Mouse (Mus musculus) heart, postnatal 14 days (tissue): Measurements from ENCODE around the gene Tbp. TPM values are rescaled to one million over a fixed set of nuclear protein-coding genes. Genes with fewer than 3 reads are reported as not detected.

Source experiments
- DNase-seq, 2 experiments: peaks; one replicate each; pipeline ENCODE4 v3.0.0; 2021 to 2022
- intact Hi-C: fragments of 180-260 bp; cut with DNase I; formaldehyde crosslinking; loops from one replicate; pipeline ENCODE4 v1.15.1; 2025
- long read RNA-seq, 2 experiments: library from polyadenylated mRNA; stranded (forward); transcript quantifications; one replicate each; pipeline ENCODE4 v2.0.0; 2021
- total RNA-seq, 2 experiments: library from RNA; stranded (reverse); gene quantifications; 2 replicates each; pipeline ENCODE4 v1.2.3; 2021

The Tbp gene
- total RNA-seq: 10 to 100 TPM; 12.3 to 14.5 TPM
- long read RNA-seq, experiment 1, full-length matches to known transcripts: 13 of 14 reads
- long read RNA-seq, experiment 1, partial matches to known transcripts: 0 of 14 reads
- long read RNA-seq, experiment 1, other reads (novel, unspliced or antisense): 1 of 14 reads
- long read RNA-seq, experiment 2, full-length matches to known transcripts: 7 of 8 reads
- long read RNA-seq, experiment 2, partial matches to known transcripts: 1 of 8 reads
- long read RNA-seq, experiment 2, other reads (novel, unspliced or antisense): 0 of 8 reads

GRCm38 (mm10) chr17:15499656-15500394 is at the start of gene Tbp, which contains the start of gene Psmb1:
Gene Tbp, plus strand, starts transcription at chr17:15499888.
Gene Psmb1, minus strand, starts transcription at chr17:15499751.
- DNase-seq: peak; percentile 95 to 98
- intact Hi-C loops: no loop called here

- intact Hi-C loops: no loop called here
Observed at GRCm38 (mm10) chr17:15455203-15455602, 44.5 kb upstream of the Tbp start.

DNA sequence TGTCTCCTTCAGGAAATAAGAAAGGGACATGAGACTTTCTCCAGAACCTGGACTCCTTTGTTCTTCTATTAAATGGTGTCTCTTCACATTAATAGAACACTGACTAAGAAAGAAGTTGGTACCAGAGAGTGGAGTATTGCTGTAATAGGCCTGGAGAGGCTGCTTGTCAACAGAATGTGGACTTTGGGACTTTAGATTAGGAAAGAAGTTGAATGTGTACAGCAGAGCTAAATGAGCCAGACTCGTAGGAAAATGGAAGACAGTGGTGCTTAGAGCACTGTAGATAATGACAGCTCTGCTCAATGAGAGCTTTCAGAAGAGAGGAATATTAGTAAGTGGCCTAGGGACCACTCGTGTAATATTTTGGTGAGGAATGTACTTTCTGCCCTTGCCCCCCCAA is 43.1 kb upstream of the Tbp start:
- no peak for DNase-seq
- intact Hi-C loops: no loop called here

More at GRCm38 (mm10) chr17:15455203-15455602, 44.5 kb upstream of the Tbp start:
- no peak for DNase-seq

DNA sequence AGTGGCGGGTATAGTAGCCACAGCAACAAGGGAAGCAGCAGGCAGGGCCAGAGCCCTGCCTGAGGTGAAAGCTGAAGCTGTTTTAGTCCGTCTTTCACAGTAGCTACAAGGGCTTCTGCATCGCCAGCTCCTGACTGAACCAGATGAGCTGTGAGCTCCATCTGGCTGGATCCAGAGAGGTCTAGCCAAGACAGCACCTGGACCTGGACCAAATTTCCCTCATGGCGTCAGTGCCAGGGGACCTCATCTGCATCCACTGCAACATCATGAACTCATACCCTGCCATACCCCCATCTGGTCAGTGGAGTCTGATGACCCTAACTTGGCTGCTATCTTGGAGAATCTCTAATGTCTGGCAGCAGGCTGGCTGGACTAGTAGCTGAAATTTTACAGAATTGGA is 39.9 kb upstream of the Tbp start:
- intact Hi-C loops: no loop called here
- DNase-seq: no peak

- intact Hi-C loops: no loop called here
- peak; percentile 27 to 44 for DNase-seq
Observed at GRCm38 (mm10) chr17:15461921-15462495, 37.7 kb upstream of the Tbp start.

DNA sequence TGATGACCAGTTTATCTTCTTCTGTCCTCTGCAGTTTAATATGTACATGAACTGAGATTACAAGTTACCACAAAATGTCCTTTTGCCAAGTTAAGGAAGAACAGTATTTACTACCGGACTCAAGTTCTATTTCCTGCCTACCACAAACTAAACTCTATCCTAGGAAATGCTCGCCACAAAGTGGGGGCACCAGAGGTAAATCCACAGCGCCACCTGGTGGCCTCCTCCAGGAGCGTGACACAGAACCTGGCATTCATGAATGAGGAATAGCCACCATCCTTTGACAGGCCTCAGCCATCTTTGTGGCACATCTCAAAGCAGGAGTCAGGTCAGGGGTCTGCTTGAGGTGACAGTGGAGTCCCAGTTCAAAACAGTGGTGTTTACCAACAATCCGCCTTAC is 32.0 kb upstream of the Tbp start:
- DNase-seq: peak; percentile 80 to 85
- intact Hi-C loops: loop anchor here (1.0 to 5.0 kb wide), 3 partner anchors 49 to 402 kb away; partner anchors contain the start of gene Dll1

DNA sequence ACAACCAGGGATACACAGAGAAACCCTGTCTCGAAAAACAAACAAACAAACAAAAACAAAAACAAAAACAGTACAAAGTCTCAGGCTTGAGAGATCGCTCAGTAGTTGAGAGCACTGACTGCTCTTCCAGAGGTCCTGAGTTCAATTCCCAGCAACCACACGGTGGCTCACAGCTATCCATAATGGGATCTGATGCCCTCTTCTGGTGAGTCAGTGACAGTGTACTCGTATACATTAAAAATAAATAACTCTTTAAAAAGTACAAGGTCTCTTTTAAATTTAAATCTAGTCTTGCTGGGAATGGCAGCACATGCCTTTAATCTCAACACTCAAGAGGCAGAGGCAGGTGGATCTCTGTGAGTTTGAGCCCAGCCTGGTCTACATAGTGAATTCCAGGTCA is 27.0 kb upstream of the Tbp start:
- intact Hi-C loops: no loop called here
- DNase-seq: no peak

- intact Hi-C loops: no loop called here
- no peak for DNase-seq
Observed at GRCm38 (mm10) chr17:15490542-15490941, 9.1 kb upstream of the Tbp start.

GRCm38 (mm10) chr17:15497882-15498752 is 1.6 kb upstream of the Tbp start:
- intact Hi-C loops: no loop called here
- peak; percentile 93 to 96 for DNase-seq

DNA sequence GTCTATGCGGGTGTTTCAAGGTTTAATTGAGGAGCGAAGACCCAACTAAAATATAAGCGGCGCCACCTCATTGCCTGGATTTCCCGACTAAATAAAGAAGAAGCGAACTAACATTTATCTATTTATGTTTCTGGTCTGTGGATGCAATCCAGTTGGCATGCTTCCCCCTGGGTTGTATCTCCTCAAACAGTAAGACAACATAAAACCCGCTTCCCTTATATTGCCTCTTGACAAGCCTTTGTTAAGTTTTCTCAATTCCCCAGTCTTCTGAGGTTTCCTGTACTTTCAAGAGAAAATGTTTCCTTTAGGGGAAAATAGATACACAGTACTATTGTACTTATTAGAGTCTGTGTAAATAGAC is 955 bp upstream of the Tbp start:
- DNase-seq: peak in 1 of 2 experiments; percentile 9
- intact Hi-C loops: no loop called here

DNA sequence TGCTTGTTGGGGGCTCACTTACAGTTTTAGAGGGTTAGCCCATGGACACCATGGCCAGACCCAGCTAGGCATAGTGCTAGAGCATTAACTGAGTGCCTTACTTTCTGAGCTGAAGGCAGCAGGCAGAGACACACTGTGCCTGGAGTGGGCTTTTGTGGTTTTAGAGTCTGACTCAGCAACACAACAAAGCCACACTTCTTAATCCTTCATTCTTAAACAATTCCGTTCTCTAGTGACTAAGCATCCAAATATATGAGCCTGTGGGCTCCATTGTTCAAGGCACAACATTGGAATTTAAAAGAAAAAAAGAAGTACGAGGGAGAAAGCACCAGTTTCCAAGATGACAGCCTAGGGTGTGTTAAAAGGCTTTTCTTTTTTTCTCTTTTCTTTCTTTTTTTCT is 11.0 kb downstream of the Tbp start:
- intact Hi-C loops: no loop called here
- DNase-seq: no peak

DNA sequence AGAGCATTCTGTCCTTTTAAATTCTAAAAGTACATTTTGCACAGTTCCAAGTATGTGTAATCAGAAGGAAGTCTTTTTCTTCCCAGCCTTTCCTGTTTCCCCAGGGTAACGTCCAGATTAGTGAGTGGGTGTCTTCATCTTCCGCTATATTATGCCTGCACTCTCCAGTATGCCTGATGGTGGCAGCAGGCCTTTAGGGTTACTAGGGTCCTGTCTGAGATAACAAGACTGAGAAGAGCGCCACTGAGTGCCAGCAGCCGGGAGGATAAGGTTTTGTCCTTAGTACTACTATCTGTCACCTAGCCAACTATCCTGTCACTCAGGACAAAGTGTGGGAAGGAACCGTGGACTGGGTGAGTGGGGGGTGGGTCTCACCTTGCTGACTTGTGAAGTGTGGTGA is 18.1 kb downstream of the Tbp start:
- intact Hi-C loops: no loop called here

GRCm38 (mm10) chr17:15518186-15518585 is 18.5 kb downstream of the Tbp start:
- DNase-seq: no peak
- intact Hi-C loops: no loop called here

More for the DNA sequence above, 18.1 kb downstream of the Tbp start:
- DNase-seq: no peak

GRCm38 (mm10) chr17:15518766-15519165 is 19.1 kb downstream of the Tbp start:
- DNase-seq: no peak
- intact Hi-C loops: no loop called here

DNA sequence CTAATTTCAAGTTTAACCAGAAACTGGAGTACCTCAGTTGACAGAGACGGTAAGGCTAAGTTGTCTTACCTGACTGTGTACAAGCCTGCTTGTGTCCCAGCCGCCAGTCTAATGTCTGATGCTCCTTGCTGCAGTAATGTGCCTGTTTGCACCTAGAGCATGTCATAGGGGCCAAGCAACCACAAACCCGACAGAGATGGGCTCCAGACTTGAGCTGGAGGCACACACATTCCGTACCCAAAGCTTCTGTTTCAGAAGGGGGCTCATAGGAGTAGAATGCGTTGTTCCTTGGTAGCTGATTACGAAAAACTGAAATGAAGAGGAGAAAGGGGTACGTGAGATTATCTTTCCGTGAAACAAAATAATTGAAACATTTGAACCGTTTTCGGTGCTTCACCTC is 26.6 kb downstream of the Tbp start:
- intact Hi-C loops: loop anchor here (5.0 kb wide), 1 partner anchor 176 kb away; the partner anchor contains the start of gene Chd1
- no peak for DNase-seq

DNA sequence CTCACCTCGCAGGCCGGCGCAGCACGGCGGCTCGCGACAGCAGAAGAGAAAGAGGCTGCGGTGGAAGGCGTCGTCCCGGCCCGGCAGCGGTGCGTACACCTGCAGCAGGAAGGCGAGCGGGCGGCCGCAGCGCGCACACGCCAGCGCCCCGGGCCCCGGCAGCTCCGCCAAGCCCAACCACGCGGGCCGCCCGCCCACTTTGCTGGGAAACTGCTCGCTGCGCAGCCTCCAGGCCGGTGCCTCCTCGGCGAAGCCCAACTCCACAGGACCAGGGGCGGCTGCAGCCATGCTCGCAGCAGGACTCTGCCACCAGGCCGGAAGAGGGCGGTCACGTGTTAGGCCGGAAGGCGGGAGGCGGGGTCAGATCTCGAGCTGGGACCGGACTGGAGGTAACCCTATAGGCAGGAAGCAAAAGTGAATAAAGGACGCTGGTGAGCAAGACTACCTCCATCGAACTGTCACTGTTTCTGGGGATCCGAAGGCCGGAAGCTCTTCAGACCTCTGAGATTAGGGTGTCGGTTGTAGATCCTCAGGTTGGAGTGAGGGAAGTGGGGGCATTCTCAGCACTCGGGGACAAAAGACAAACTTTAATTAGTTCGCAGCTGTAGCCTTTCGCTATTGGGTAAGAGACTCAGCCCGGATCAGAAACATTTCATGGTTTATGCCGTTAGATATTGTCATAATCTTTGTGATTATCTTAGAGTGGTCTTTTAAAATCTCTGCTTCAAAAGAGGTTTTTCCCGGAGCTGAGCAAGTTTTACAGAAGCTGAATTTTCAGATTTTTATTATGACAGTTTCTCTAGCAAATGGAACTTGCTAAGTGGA is 27.5 kb downstream of the Tbp start, which contains the start of gene Pdcd2:
Pdcd2 (minus strand) TSS at position 316 of the 825 bp plus-strand sequence.
- intact Hi-C loops: loop anchor here (5.0 kb wide), 1 partner anchor 175 kb away; the partner anchor contains the start of gene Chd1
- DNase-seq: peak; percentile 94 to 96

DNA sequence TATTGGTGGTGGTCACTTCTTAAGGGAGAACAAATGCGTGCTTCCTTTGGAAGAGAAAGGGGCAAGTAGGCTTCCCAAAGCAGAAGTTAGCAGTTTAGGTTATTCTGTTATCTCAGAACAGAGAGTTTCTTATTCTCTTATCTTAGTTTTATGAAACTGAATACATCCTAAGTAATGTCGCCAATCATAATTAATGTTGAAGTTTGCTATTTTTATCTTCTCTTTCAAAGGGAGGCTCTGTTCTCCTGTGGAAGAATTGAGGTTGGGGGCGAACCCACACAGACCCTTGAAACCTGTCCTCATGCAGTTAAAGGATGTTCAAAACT is 28.1 kb downstream of the Tbp start:
- intact Hi-C loops: loop anchor here (5.0 kb wide), 1 partner anchor 175 kb away; the partner anchor contains the start of gene Chd1
- DNase-seq: no peak

GRCm38 (mm10) chr17:15528887-15529286 is 29.2 kb downstream of the Tbp start:
- DNase-seq: no peak

GRCm38 (mm10) chr17:15530141-15530540 is 30.5 kb downstream of the Tbp start:
- peak; percentile 17 to 44 for DNase-seq
- intact Hi-C loops: loop anchor here (2.0 to 5.0 kb wide), 2 partner anchors 33 to 192 kb away; no protein-coding TSS in a partner anchor

More at GRCm38 (mm10) chr17:15528887-15529286, 29.2 kb downstream of the Tbp start:
- intact Hi-C loops: loop anchor here (5.0 kb wide), 1 partner anchor 173 kb away; the partner anchor contains the start of gene Chd1
